Mouse (Mus musculus): ENCODE results near the gene Pde4b. TPM values are rescaled to one million over a fixed set of nuclear protein-coding genes. Genes with fewer than 3 reads are reported as not detected.

The Pde4b gene
- polyA plus RNA-seq, 1 experiment from 2014 or later, result 2.5 TPM

- H3K27me3 ChIP-seq, result no peaks in the 10 kb centered on the region
- POLR2A ChIA-PET, result interaction anchor here (0.6 kb wide), 1 partner anchor 1865 kb away, joined by 3 read pairs; no protein-coding TSS in a partner anchor
- TF ChIP-seq CTCF (IDR thresholded peaks at IDR 0.05), result no peak
- in situ Hi-C loops (cut with MboI; ENCODE audit: low pct_unique_long_range_greater_than_20kb), result no loop called here
- CTCF ChIA-PET, result interaction anchor here (1.3 kb wide), 1 partner anchor 11 kb away, joined by 3 read pairs; no protein-coding TSS in a partner anchor
- no peak for ATAC-seq
- DNase-seq (ENCODE audit: low read depth, low spot score), result no peak
Observed at GRCm38 (mm10) chr4:102607744-102608416, 520.5 kb downstream of the Pde4b start.

- ATAC-seq (no peak), DNase-seq (ENCODE audit: low read depth, low spot score) (no peak)
- no peak for TF ChIP-seq CTCF (IDR thresholded peaks at IDR 0.05)
- no peaks in the 10 kb centered on the region for H3K27me3 ChIP-seq
- ChIA-PET POLR2A (no interaction called here), CTCF (no interaction called here)
- in situ Hi-C loops (cut with MboI; ENCODE audit: low pct_unique_long_range_greater_than_20kb), result no loop called here
Observed at GRCm38 (mm10) chr4:102612596-102612995, 525.3 kb downstream of the Pde4b start.

DNA sequence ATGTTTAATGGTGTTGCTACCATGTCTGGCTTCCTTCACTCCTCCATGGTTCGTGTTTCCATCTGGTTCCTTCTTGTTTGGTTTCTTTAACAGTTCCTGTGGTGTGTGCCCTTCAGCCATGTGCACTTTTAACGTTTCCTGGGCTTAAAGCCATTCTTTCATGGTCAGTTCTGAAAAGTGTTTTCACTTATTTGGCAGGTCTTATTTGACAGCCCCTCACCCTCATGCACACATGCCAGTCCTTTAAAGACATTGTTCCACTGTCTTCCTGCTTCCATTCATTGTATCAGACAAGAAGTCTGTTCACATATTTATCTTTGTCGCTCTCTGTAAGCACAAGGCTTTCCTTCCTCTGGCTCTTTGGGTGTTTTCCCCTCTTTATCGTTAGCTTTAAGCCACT is 530.4 kb downstream of the Pde4b start:
- no peak for DNase-seq (ENCODE audit: low read depth, low spot score)
- in situ Hi-C loops (cut with MboI; ENCODE audit: low pct_unique_long_range_greater_than_20kb), result no loop called here
- no peaks in the 10 kb centered on the region for H3K27me3 ChIP-seq
- ATAC-seq, result no peak
- ChIA-PET POLR2A (no interaction called here), CTCF (no interaction called here)
- no peak for TF ChIP-seq CTCF (IDR thresholded peaks at IDR 0.05)

GRCm38 (mm10) chr4:102618609-102619008 is 531.3 kb downstream of the Pde4b start:
- in situ Hi-C loops (cut with MboI; ENCODE audit: low pct_unique_long_range_greater_than_20kb), result no loop called here
- DNase-seq (ENCODE audit: low read depth, low spot score), result no peak
- ATAC-seq, result no peak
- no peak for TF ChIP-seq CTCF (IDR thresholded peaks at IDR 0.05)
- POLR2A ChIA-PET, result no interaction called here
- CTCF ChIA-PET, result no interaction called here
- H3K27me3 ChIP-seq, result no peaks in the 10 kb centered on the region

- CTCF ChIA-PET, result no interaction called here
- DNase-seq (ENCODE audit: low read depth, low spot score), result no peak
- TF ChIP-seq CTCF (IDR thresholded peaks at IDR 0.05), result no peak
- ATAC-seq, result no peak
- no peaks in the 10 kb centered on the region for H3K27me3 ChIP-seq
- POLR2A ChIA-PET, result no interaction called here
- in situ Hi-C loops (cut with MboI; ENCODE audit: low pct_unique_long_range_greater_than_20kb), result no loop called here
Observed at GRCm38 (mm10) chr4:102620179-102620910, 533.0 kb downstream of the Pde4b start.

- no peak for TF ChIP-seq CTCF (IDR thresholded peaks at IDR 0.05)
- in situ Hi-C loops (cut with MboI; ENCODE audit: low pct_unique_long_range_greater_than_20kb), result no loop called here
- ATAC-seq (no peak), DNase-seq (ENCODE audit: low read depth, low spot score) (no peak)
- ChIA-PET POLR2A (no interaction called here), CTCF (no interaction called here)
- H3K27me3 ChIP-seq, result no peaks in the 10 kb centered on the region
Observed at GRCm38 (mm10) chr4:102621120-102621519, 533.8 kb downstream of the Pde4b start.

DNA sequence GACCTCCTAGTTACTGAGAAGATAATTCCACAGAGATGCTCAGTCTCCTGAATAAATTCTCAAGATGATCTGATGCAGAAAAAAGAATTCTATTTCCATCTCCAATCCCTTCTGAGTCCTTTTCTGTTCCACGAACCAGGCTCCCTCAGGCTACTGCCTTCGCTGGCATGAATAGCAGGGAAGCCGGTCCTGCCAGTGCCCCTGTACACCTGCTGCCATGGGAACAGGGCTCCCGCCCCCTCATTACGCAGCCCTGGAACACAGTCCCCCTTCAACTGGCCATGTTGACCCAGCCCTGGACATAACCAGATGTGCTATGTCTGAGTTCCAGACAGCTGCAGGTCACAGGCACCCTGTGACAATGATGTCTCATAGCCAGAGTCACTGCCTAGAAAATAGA is 535.6 kb downstream of the Pde4b start:
- in situ Hi-C loops (cut with MboI; ENCODE audit: low pct_unique_long_range_greater_than_20kb), result no loop called here
- no peaks in the 10 kb centered on the region for H3K27me3 ChIP-seq
- ChIA-PET POLR2A (no interaction called here), CTCF (no interaction called here)
- ATAC-seq (no peak), DNase-seq (ENCODE audit: low read depth, low spot score) (no peak)
- TF ChIP-seq CTCF (IDR thresholded peaks at IDR 0.05), result no peak

DNA sequence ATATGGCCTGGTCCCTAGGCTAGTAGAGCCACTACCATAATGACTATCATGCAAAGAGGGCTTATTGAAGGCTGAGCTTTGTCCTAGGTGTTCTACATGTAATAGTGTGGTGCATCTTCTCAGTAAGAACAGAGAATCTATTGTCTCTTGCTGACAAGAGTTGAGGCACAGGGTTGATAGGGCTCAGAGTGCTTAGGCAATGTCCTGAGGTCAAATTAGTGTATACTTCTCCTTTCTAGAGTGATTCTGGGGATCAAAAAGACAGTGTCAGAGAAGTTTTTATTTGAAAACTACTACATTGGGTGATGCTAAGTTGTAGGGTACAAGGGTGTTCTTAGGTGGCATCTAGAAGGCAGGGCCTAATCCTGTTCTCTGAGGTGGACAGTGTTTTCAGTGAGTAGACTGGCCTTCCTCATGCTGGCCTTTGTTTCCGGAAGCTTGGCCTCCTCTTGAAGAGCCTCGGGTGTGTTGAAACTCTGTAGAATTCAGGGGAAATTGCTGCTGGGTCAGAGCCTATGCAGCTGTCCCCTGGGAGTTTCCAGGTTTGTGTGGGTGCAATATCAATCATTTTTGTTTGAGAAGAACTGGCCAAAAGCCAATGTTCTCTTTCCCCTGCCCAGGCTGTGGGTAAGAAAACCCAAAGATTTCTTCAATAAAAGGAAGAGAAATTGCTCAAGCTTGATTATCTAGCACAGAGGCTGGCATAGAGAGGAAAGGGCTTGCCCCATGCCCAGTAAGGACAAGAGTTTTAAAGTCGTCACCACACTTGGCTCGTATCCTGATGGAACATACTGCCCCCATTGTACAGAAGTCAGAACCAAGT is 536.7 kb downstream of the Pde4b start:
- DNase-seq (ENCODE audit: low read depth, low spot score) (no peak), ATAC-seq (no peak)
- no peaks in the 10 kb centered on the region for H3K27me3 ChIP-seq
- in situ Hi-C loops (cut with MboI; ENCODE audit: low pct_unique_long_range_greater_than_20kb), result no loop called here
- TF ChIP-seq CTCF (IDR thresholded peaks at IDR 0.05), result no peak
- ChIA-PET POLR2A (no interaction called here), CTCF (no interaction called here)

DNA sequence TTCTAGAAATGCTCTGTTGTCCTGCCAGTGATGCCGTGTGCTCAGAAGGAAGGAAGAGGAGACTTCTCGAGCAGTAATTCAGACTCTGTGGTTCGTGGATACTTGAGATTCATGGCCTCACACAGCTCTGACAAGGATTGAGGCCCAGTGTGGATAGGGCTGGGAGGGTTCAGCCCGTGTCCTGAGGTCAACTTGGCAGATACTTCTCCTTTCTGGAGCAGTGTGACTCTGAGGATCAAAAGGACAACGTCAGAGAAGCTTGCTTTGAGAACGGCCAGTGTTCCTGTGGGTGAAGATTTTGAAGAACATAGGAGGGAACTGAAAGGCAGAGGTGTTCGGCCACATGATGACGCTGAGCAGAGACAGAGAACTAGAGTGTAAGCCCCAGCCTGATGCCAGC is 537.6 kb downstream of the Pde4b start:
- no peak for DNase-seq (ENCODE audit: low read depth, low spot score)
- TF ChIP-seq CTCF (IDR thresholded peaks at IDR 0.05), result no peak
- ChIA-PET POLR2A (no interaction called here), CTCF (no interaction called here)
- in situ Hi-C loops (cut with MboI; ENCODE audit: low pct_unique_long_range_greater_than_20kb), result no loop called here
- H3K27me3 ChIP-seq, result no peaks in the 10 kb centered on the region
- no peak for ATAC-seq

GRCm38 (mm10) chr4:102627799-102628198 is 540.5 kb downstream of the Pde4b start:
- in situ Hi-C loops (cut with MboI; ENCODE audit: low pct_unique_long_range_greater_than_20kb), result no loop called here

DNA sequence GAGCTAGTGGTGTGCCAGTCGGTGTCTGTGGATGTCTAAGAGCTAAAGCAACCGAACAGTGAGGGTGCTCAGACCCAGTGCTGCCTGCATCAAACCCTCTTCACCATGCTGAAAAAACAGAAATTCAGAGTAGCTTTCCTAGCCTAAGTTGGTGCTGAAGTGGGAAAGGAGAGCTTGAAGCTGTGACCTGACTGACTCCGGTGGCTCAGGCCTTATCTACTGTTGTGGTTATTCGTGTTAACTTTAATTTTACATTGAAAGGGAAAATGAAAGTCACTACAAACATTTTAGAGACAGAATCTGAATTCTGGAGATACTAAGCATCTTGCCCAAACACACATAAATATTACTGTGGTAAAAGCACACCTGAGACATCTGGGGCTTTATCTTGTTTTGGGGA is 542.3 kb downstream of the Pde4b start:
- POLR2A ChIA-PET, result interaction anchor here (0.6 kb wide), 1 partner anchor 118 kb away, joined by 3 read pairs; no protein-coding TSS in a partner anchor
- no peak for TF ChIP-seq CTCF (IDR thresholded peaks at IDR 0.05)
- CTCF ChIA-PET, result no interaction called here
- DNase-seq (ENCODE audit: low read depth, low spot score), result no peak
- H3K27me3 ChIP-seq, result no peaks in the 10 kb centered on the region
- no peak for ATAC-seq
- in situ Hi-C loops (cut with MboI; ENCODE audit: low pct_unique_long_range_greater_than_20kb), result no loop called here

More at GRCm38 (mm10) chr4:102627799-102628198, 540.5 kb downstream of the Pde4b start:
- ChIA-PET POLR2A (no interaction called here), CTCF (no interaction called here)
- no peak for TF ChIP-seq CTCF (IDR thresholded peaks at IDR 0.05)
- no peaks in the 10 kb centered on the region for H3K27me3 ChIP-seq
- ATAC-seq, result no peak
- DNase-seq (ENCODE audit: low read depth, low spot score), result no peak
